Mouse (Mus musculus): ENCODE measurements around the gene Fuca1. TPM values are rescaled to one million over a fixed set of nuclear protein-coding genes. Genes with fewer than 3 reads are reported as not detected.

Fuca1 gene
- polyA plus RNA-seq (2012; rRNA removed), result 17.5 and 18.3 TPM in 2 replicates

DNA sequence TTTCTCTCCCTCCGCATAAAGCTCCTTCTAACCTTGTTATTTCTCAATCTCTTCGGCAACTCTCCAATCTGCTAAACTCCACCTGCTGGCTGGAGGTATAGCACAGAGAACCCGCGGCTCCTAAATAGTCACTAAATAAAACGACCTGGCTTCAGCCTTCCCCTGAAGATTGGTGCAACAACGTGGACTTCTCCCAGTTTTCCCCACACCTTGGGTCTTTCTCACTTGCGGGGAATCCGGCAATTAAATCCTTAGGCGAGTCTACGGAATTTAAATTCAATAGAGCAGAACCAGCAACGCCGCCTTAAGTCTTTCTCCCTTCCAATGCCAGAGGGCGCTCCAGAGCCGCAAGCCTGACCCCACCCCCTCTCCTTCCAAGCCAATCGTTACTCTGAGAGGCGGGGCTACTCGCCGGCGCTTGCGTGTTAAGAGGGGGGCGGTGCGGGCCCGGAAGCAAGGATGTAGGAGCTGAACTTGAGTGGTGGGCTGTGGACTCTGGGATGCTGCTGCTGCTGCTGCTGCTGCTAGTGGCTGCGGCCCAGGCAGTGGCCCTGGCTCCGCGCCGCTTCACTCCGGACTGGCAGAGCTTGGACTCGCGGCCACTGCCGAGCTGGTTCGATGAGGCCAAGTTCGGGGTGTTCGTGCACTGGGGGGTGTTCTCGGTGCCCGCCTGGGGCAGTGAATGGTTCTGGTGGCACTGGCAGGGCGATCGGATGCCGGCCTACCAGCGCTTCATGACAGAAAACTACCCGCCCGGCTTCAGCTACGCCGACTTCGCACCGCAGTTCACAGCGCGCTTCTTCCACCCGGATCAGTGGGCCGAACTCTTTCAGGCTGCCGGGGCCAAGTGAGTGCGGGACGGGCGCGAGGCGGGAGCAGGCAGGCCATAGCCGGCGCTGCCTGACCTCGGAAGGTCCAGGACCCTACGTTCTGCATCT is at the start of gene Fuca1:
Gene Fuca1, plus strand, starts transcription at position 432 of the 938 bp plus-strand sequence.

DNA sequence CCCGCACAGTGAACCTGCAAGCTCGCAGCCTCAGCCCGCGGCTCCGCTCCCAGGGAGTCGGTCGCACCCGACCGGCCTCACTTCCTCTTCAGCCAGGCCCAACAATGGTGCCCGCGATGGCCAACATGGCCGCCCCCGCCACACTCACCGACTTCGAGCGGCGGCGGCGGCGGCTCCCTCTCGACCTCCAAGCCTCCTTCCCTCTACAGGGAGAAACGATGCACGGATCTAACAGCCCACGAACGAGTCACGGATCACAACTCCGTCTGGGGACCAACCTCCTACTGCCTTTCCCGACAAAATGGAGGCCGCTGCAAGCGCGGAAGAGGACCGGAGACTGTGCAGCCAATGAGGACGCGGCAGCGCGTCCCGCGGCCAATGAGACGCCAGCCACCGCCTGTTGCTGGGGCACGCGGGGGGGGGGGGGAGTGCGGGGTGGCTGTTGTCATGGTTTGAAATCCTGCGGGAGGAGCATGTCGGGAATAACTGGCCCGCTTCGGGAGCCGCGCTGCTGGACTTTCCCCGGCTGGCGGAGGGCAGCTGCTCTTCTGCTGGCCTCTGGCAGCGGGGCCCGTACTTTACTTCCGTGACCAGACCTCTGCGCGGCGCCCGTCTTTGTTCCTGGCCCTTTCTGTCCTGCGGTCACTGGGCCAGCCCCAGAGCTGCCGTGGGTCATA is 46.9 kb upstream of the Fuca1 start, which contains the start of gene Pnrc2:
Gene Pnrc2, minus strand, starts transcription at position 325 of the 677 bp plus-strand sequence.

DNA sequence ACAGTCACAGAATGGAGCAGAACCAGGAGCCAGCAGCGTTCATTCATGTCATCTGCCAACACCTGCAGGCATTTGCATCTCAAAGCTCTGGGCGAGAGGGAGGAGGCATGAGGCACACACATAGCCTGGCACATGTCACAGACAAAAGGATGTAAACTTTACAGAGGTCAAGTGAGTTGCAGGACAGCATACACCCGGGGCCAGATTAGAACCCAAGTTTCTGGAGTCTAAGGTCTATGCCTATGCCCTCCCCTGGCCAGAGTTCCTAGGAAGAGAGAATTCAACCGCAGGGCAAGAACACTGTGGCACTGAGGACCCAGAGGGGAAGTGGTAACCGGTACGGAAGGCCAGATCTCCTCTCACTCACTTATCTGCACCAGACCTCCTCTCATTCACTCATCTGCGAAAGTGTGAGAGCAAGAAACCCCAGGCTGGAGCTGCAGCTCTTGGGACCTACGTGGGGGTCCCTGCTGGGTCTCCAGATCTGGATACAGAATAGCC is 25.4 kb upstream of the Fuca1 start, which contains the start of gene Cnr2:
Gene Cnr2, plus strand, starts transcription at position 324 of the 501 bp plus-strand sequence.

DNA sequence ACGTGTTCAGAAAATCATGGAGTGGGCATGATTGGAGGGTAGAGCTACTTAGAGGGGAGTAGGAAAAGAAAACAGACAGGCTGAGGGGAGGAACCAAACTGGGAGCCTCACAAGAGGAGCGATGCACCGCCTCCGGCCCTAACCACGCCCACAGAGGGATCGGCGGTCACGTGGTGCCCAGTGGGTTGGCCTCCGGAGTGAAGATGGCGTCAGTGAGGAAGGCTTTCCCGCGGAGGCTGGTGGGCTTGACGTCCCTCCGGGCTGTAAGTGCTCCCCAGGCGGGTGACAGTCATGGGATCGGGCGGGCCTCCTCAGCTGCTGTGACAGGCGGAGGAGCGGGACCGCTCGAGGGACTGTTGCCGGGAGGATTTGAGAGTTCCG is 25.7 kb downstream of the Fuca1 start, which contains the start of gene Hmgcl:
Gene Hmgcl, plus strand, starts transcription at position 171 of the 381 bp plus-strand sequence.

DNA sequence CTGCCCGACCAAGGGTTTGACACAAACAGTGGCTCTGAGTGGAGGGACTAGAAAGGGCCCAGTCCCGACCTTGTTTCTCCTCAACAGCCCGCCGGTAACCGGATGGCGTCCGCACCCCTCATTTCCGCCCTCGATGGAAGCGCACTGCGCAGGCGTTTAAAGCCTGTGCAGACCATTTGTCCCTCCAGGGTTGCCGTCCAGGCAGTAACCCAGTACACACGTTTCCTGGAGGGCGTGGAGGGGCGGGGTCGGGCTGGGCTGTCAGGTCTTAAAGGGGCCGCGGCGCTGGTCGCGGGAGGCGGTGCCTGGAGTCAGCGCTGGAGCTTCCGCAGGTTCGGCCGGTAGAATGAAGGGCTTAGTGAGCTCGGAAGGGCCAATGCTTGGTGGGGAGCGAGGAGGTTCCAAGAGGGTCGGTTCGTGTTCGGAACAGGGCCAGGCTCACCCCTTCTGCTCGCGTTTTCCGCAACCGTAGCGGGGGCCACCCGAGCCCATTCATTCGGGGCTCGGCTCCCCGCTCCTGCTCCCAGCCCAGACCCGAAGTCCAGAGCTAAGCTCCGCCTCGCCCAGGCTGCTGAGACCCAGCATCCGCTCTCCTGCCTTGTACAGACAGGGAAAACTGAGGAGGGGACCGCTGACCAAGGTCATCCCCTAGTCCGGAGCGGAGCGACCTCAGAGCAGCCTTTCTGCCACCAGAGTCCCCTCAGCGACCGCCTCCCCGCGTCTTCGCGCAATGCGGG is 43.1 kb downstream of the Fuca1 start, which contains the start of gene Gale:
Gene Gale, plus strand, starts transcription at position 271 of the 737 bp plus-strand sequence.

DNA sequence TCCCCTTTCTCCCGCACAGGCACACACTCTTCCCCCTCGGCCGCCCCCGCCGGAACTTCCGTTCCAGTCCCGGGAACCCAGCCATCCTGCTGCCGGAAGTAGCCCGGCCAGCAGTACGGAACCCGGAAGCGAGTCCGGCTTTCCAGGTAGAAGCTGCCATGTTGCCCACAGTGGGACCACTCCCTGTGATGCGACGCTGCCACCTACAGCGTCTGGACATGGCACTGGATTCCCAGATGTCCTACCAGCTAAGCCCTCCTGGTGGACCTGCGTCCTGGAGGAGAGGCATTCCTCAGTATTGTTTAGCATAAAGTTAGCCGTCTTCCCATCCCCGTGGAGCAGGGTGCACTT is 52.0 kb downstream of the Fuca1 start, which contains the start of gene Lypla2:
Gene Lypla2, minus strand, starts transcription at position 71 of the 351 bp plus-strand sequence.

DNA sequence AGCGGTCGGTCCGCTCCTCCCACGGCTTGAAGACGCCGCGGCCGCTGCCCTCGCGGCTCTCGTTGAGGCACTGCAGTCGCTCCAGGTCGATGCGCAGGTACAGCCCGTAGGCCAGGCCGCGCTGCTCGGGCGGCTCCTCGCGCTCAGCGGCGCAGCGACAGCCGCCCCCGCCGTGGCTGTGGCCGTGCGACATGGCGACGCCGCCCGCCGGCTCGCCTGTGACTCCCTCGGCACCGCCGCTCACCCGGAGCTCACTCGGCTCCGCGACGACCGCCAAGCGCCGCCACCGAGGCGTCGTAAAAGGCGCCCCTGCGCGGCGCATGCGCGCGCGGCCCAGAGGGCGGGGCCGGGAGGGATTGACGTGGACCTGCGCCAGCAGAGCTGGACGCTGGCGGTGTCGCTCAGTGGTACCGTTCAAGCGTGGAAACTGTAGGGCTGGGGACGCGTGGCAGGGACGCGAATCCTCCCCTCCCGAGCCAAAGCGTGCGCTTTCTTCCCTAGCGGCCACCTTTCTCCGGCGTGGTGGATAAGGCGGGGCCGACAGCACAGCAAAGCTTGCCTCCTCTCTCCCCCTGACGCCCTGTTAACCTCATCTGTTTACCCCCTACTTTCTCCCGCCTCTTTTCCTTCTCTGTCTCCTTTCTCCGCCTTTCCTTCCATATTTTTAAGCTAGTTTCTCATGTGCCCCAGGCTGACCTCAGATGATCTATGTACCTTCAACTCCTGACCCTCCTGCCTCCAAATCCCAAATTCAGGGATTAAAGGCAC is 66.6 kb downstream of the Fuca1 start, which contains the start of gene Pithd1:
Gene Pithd1, minus strand, starts transcription at position 322 of the 768 bp plus-strand sequence.

Other genes starting within 250 kb of the Fuca1 start
- 1.3 and 1.6 TPM in 2 replicates for gene Ifnlr1, start 234.4 kb upstream of the Fuca1 start, polyA plus RNA-seq (2012; rRNA removed)
- gene Il22ra1, start 192.6 kb upstream of the Fuca1 start, polyA plus RNA-seq (2012; rRNA removed), result 1.4 and 1.7 TPM in 2 replicates
- 0.09 and 0.14 TPM in 2 replicates for gene Myom3, start 161.0 kb upstream of the Fuca1 start, polyA plus RNA-seq (2012; rRNA removed)
- 32.0 and 34.0 TPM in 2 replicates for gene Srsf10, start 65.0 kb upstream of the Fuca1 start, polyA plus RNA-seq (2012; rRNA removed)
- gene Pnrc2, start 46.9 kb upstream of the Fuca1 start, polyA plus RNA-seq (2012; rRNA removed), result 40.2 and 46.2 TPM in 2 replicates
- gene Cnr2, start 25.3 kb upstream of the Fuca1 start, polyA plus RNA-seq (2012; rRNA removed), result 2.7 and 2.9 TPM in 2 replicates
- 126 and 136 TPM in 2 replicates for gene Hmgcl, start 25.7 kb downstream of the Fuca1 start, polyA plus RNA-seq (2012; rRNA removed)
- 57.7 and 89.2 TPM in 2 replicates for gene Gale, start 43.0 kb downstream of the Fuca1 start, polyA plus RNA-seq (2012; rRNA removed)
- 31.4 and 33.0 TPM in 2 replicates for gene Lypla2, start 51.9 kb downstream of the Fuca1 start, polyA plus RNA-seq (2012; rRNA removed)
- 27.8 and 29.6 TPM in 2 replicates for gene Pithd1, start 66.5 kb downstream of the Fuca1 start, polyA plus RNA-seq (2012; rRNA removed)
- gene Eloa, start 101.0 kb downstream of the Fuca1 start, polyA plus RNA-seq (2012; rRNA removed), result 13.6 and 13.7 TPM in 2 replicates
- 658 and 692 TPM in 2 replicates for gene Rpl11, start 132.7 kb downstream of the Fuca1 start, polyA plus RNA-seq (2012; rRNA removed)
- 39.5 and 41.9 TPM in 2 replicates for gene Id3, start 222.8 kb downstream of the Fuca1 start, polyA plus RNA-seq (2012; rRNA removed)